Mouse (Mus musculus) spleen, adult 2 months (tissue): Measurements from ENCODE around the gene Olfr353.

Experiments
- CTCF ChIP-seq: fragments of 200-500 bp; IDR thresholded peaks from 2 replicates; pipeline ENCODE4 v1.5.1; 2011; ENCODE audit warnings: mild to moderate bottlenecking, inconsistent platforms; ENCODE audit not compliant: insufficient read depth, insufficient read length, insufficient replicate concordance; ENCODE audit errors: extremely low read depth
- POLR2A ChIP-seq: fragments of 200-500 bp; IDR thresholded peaks from 2 replicates; pipeline ENCODE4 v1.6.1; 2011; ENCODE audit warnings: low read depth, low read length, inconsistent platforms

DNA sequence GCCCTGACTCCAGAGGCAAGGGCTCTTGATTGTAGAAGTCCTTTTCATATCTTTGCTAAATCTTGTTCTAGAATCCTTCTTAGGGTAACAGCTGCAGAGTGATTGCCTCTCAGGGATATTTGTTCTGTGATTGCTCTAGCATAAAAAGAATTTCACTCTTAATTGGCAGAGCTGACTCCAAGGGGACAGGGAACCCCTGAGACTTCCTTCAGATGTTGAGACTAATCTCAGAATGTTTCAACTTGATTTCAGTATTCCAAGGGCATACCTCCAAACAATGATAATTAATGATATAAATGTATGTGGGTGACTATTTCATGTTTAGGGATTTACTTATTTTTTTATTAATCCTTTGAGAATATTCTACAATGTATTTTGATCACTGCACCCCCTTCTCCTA is 36.1 kb upstream of the Olfr353 start, which contains the start of gene Olfr355:
- TF ChIP-seq CTCF (no peak), POLR2A (no peak)
